Mouse (Mus musculus): ENCODE data around the gene Mycl.
"Not testable (repeated sequence)": the region's sequence is repeated elsewhere in the genome, so short reads cannot be mapped to it uniquely, and the experiment has no call there.

Gene Mycl

DNA sequence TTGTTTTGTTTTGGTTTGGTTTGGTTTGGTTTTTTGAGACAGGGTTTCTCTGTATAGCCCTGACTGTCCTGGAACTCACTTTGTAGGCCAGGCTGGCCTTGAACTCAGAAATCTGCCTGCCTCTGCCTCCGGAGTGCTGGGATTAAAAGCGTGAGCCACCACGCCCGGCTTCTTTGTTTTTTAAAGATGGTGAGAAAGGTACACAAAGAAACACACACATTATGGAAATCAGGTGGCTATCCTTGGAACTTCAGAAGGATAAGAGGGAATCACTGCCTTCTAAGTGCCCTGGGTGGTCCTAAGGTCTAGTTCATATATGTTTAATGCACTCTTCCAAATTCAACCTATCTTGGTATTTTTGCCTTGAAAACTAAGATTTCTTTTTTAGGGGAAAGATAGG lies 17.0 kb downstream of the Mycl start:
- in situ Hi-C loops (cut with MboI; ENCODE audit: unreplicated experiment in 2 of 2) = not testable (repeated sequence)

DNA sequence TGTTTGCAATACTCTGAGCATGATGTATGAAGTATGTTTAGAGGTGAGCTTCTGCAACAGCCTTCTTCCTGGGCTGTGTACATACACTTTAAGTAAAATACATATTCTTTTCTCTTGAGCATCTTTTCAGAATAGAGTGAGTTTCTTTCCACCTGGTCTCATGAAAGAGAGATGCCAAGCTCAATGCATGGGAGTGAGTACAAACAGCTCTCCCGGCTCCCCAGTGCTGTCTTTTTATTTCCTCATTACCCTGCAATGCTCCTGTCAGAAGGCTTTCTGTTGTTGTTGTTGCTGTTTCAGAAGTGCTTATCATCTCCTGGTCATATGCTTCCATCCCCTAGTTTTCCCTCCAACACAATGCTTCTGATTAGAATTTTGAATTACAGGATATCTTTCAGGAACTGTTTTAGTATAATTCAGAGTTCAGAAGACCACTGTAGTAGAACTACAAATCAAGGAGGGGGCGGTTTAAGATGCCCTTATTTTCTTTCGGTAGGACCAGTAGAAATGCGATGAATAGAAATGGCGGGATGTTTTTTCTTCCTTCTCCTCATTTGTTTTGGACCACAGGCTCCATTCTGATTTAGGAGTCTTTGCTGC lies 18.0 kb downstream of the Mycl start:
- in situ Hi-C loops (cut with MboI; ENCODE audit: unreplicated experiment in 2 of 2) = no loop called here

- in situ Hi-C loops (cut with MboI; ENCODE audit: unreplicated experiment in 2 of 2) = no loop called here
These were observed 18.5 kb downstream of the Mycl start for GRCm38 (mm10) chr4:123013949-123014406.

DNA sequence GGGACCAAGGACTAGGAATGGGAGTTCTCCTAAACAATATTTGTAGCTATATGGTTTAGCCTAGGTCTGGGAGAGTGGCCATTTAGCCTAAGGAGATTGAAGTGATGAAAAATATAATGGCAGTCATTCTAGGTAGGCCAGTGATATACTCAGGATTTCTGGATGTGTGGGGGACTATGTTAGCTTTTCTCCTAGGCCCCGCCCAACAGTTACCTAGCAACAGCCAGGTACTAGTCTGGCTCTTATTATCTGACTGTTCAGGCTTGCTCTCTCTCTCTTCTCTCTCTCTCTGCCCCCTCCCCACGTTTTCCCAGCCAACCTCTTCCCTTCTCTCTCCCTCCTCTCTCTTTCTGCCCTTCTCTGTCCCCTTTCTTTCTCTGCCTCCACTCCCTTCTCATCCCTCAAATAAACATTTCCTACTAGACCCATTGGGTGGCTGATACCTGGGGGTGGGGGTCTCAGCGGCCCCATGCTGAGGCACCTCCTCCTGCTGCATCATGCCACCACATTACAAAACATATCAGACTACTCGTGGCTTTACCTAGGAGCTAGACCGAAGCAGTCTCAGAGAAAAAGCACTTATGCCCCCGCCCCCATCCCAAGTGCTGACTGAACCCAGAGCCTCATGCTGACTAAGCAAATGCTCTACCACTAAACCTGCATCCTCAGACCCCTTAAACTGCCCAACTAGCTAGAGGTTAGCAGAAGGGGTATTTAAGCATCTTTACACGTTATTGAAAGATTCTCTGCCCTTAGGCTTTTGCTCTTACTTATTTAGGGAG lies 19.2 kb downstream of the Mycl start:
- in situ Hi-C loops (cut with MboI; ENCODE audit: unreplicated experiment in 2 of 2) = no loop called here

DNA sequence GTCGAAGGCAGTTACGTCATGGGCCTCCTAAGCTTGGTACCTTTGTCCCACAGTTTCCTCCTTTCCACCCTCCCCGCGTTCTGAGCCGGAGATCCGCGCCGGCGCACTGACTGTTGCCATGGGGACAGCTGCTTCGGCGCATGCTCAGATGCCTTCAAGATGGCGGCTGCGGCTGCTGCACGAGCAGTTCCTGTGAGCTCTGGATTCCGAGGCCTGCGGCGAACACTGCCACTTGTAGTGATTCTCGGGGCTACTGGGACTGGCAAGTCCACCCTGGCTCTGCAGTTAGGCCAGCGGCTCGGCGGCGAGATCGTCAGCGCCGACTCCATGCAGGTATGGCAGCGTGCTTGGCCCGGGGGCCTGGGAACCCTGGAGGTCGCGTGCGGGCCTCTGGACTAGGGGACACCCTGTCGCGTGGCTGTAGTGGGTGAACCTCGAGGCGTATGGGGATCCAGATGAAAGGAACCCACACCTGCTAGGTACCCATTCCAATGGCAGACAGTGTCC lies 21.1 kb downstream of the Mycl start, which contains the start of gene Trit1:
Gene Trit1, plus strand, starts transcription at position 147 of the 507 bp plus-strand sequence.
- in situ Hi-C loops (cut with MboI; ENCODE audit: unreplicated experiment in 2 of 2) = no loop called here

DNA sequence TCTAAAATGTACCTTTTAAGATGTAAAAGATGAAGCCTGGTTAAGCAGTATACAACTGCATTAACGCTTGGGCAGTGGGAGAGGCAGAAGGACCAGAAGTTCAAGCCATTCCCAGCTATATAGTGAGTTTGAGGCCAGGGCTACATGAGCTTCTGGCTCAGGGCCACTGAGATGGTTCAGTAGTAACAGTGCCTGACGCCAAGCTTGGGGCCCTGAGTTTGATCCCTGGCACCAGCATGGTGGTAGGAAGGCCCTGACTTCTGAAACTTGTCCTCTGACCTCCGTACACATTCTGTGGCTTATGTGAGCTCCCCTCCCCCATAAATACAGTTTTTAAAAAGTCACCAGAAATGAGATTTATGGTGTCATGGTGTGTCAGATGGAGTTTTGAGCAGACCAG lies 26.1 kb downstream of the Mycl start:
- in situ Hi-C loops (cut with MboI; ENCODE audit: unreplicated experiment in 2 of 2) = no loop called here

DNA sequence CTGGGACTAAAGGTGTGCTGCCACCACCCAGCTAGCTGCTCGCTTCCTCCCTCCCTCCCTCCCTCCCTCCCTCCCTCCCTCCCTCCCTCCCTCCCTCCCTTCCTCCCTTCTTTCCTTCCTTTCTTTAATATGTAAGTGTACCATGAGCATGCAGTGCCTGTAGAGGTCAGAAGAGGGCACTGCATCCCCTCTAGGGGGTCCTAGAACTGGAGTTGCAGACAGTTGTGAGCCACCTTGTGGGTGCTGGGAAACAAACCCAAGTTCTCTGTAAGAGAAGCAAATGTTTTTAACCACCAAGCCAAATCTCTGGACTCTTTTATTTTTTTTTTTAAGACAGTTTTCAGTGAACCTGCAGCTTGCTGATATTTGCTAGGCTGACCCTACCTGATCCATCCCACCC lies 27.4 kb downstream of the Mycl start:
- in situ Hi-C loops (cut with MboI; ENCODE audit: unreplicated experiment in 2 of 2) = no loop called here

DNA sequence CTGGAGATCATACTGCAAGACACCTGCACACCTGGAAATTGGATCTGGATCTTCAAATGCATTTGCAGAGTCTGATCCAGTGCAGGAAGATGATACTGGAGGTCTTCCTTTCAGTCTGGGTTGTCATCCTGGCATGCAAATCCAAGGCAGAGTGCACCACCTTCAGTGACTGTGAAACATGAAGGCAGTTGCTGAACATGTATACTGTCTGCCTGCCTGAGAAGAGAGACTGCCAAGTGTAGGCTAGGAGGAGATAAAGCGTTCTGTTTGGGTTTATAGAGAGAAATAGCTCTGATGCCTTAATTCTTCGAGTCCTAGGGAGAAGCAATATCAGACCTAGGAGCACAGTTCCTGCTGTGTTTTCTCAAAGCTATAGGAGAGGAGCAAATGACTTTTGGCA lies 30.0 kb downstream of the Mycl start:
- in situ Hi-C loops (cut with MboI; ENCODE audit: unreplicated experiment in 2 of 2) = no loop called here

- in situ Hi-C loops (cut with MboI; ENCODE audit: unreplicated experiment in 2 of 2) = no loop called here
These were observed 30.7 kb downstream of the Mycl start for GRCm38 (mm10) chr4:123026161-123026560.

DNA sequence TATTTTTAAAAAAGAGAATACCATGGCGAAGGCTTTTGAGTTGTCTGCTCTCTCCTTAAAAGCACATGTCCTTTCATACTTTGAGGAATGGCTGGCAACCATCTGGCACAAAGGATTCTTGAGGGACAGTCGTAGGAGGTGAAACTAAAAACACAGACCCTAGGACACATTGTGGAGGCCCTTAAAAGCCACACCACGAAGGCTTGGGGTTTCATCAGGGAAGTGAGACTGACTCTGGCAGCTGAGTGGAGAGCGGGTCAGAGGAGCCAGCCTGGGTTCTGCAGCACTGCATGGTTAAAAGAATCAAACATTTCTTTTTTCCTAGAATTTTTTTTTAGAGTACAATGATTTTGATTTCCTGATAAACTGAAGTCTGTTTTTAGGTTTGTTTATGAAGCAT lies 31.1 kb downstream of the Mycl start:
- in situ Hi-C loops (cut with MboI; ENCODE audit: unreplicated experiment in 2 of 2) = no loop called here

- in situ Hi-C loops (cut with MboI; ENCODE audit: unreplicated experiment in 2 of 2) = no loop called here
These were observed 39.4 kb downstream of the Mycl start for GRCm38 (mm10) chr4:123034841-123035240.

DNA sequence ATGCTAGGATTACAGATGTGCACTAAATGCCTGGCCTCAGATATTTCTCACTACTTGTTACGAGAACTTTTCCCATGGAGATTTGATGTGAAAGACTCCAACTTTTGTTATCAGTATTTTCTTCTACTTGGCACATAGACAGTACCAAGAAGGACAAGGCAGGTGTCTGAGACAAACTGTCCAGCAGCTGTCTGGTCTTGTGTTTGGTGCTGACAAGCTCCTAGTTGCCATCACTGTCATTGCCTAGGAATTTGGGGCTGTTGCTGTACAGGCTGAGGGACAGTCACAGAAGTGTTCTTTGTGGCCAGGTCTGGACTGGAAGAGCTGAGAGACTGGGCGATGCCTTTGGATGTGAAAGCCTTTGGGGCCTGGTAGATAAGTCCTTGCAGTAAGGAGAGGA lies 40.2 kb downstream of the Mycl start:
- in situ Hi-C loops (cut with MboI; ENCODE audit: unreplicated experiment in 2 of 2) = no loop called here

DNA sequence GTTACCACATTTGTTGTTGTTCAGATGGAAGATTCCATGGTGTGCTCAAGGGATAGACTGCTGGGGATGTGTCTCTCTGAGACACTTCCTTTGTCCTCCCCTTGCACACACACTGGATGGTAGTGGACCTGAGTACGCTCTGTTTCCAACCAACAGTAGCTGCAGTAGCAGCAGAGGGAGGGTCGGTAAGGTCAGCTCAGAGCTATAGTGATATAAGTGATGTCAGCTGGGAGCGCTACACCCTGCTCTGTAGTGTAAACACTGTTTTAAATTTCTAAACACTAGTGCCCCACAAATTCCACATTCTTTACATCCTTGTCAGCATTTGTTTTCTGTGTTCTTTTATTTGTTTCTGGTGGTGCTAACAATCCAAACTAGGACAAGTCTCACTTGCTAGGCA lies 41.3 kb downstream of the Mycl start:
- in situ Hi-C loops (cut with MboI; ENCODE audit: unreplicated experiment in 2 of 2) = no loop called here

GRCm38 (mm10) chr4:123041131-123041530 lies 45.7 kb downstream of the Mycl start:
- in situ Hi-C loops (cut with MboI; ENCODE audit: unreplicated experiment in 2 of 2) = no loop called here

- in situ Hi-C loops (cut with MboI; ENCODE audit: unreplicated experiment in 2 of 2) = no loop called here
These were observed 48.4 kb downstream of the Mycl start for GRCm38 (mm10) chr4:123043858-123044257.

DNA sequence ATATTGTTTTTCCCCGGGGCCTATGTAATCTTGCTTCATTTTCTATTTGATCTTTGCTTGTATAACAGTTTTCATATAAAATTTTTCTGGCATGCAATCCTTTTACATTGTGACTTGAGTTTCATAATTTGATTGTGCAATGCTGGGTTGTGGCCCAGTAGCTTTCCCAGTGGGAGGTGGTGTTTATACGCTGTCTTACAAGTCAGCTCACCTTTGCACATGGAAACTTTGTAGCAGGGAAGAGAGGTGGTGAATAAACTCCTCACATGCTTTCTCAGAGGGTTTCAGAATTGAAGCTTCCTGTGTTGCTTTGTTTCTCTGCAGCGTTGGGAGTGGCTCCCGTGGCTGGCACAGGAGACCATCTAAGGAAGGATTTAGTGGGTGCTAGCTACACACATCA lies 49.4 kb downstream of the Mycl start:
- in situ Hi-C loops (cut with MboI; ENCODE audit: unreplicated experiment in 2 of 2) = no loop called here

- in situ Hi-C loops (cut with MboI; ENCODE audit: unreplicated experiment in 2 of 2) = no loop called here
These were observed 50.8 kb downstream of the Mycl start for GRCm38 (mm10) chr4:123046300-123046699.

DNA sequence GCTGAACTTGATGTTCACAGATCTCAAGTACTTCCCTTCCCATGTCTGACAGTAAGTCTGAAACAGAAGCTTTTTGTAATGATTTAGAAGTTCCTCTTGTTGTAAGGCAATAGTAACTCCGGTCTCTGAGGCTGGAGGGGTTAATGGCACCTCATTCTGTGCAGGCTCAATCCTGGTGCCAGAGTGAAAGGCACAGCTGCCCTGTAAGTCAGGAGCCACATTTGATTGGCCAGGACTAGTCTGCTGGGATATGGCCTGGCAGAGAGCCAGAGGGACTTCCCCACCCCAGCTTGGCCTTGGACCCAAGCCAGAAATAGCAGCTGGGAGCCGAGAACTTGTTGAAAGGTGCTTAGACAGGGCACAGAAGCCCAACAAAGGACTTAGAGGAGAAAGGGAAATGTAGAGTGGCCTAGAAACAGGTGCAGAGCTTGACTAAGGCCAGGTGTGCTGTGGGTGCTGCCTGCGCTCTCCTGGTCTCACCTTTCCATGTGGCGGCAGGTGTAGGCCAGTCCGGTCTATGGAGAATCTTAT lies 55.3 kb downstream of the Mycl start:
- in situ Hi-C loops (cut with MboI; ENCODE audit: unreplicated experiment in 2 of 2) = no loop called here

All from v-Abl transformed pro-B cells (cell line).